Mouse (Mus musculus) neural tube, embryonic 12.5 days (tissue): Measurements from ENCODE around the gene Frmd4a. TPM values are rescaled to one million over a fixed set of nuclear protein-coding genes. Genes with fewer than 3 reads are reported as not detected.

Experiments used
- ATAC-seq: fragments of 200-750 bp; cut with Nextera tagmentation; 2 replicates; pipeline ENCODE4 v1.8.0; 2017; ENCODE audit warnings: low read depth, mild to moderate bottlenecking, moderate TSS enrichment, moderate library complexity; ENCODE audit not compliant: low FRiP score
- H3K27ac ChIP-seq: fragments of 300-500 bp; sonication (generic); 2 replicates; pipeline ENCODE4 v1.5.1; 2016
- H3K27me3 ChIP-seq: fragments of 300-500 bp; sonication (generic); replicated peaks from 2 replicates; pipeline ENCODE4 v1.6.1; 2016; ENCODE audit warnings: mild to moderate bottlenecking
- H3K36me3 ChIP-seq: fragments of 300-500 bp; sonication (generic); 2 replicates; pipeline ENCODE4 v1.6.1; 2016; ENCODE audit warnings: mild to moderate bottlenecking
- H3K4me1 ChIP-seq: fragments of 300-500 bp; sonication (generic); 2 replicates; pipeline ENCODE4 v1.6.1; 2016
- H3K4me2 ChIP-seq: fragments of 300-500 bp; sonication (generic); replicated peaks from 2 replicates; pipeline ENCODE4 v1.6.1; 2016; ENCODE audit warnings: mild to moderate bottlenecking
- H3K4me3 ChIP-seq: fragments of 300-500 bp; sonication (generic); 2 replicates; pipeline ENCODE4 v1.5.1; 2016
- H3K9ac ChIP-seq: fragments of 300-500 bp; sonication (generic); 2 replicates; pipeline ENCODE4 v1.6.1; 2016; ENCODE audit warnings: mild to moderate bottlenecking
- H3K9me3 ChIP-seq: fragments of 300-500 bp; sonication (generic); 2 replicates; pipeline ENCODE4 v1.6.1; 2016; ENCODE audit warnings: mild to moderate bottlenecking
- WGBS: fragments of 180-500 bp; shearing (Covaris S2); methylation state at CpG from one replicate; pipeline ENCODE4 v1.1.7; 2016; 5-methylcytosine and 5-hydroxymethylcytosine counted together
- polyA plus RNA-seq: library from polyadenylated mRNA; unstranded; fragments of >200 nt; fragmentation: Nextera tagmentation; extraction: Ambion mirVana; gene quantifications from 2 replicates; pipeline ENCODE4 v1.2.1, GENCODE M21; 2016

Gene Frmd4a
- polyA plus RNA-seq, 1 experiment from 2014 or later, result 56.7 TPM

GRCm38 (mm10) chr2:4184991-4185390 is 167.5 kb downstream of the Frmd4a start:
- no peak overlapping the region for H3K27ac ChIP-seq
- no peaks in the 10 kb centered on the region for H3K27me3 ChIP-seq
- no peaks in the 10 kb centered on the region for H3K36me3 ChIP-seq
- WGBS, result 84% methylated on average over 8 of the region's 8 CpGs
- H3K9ac ChIP-seq, result no peak overlapping the region
- no peaks in the 10 kb centered on the region for H3K4me1 ChIP-seq
- H3K9me3 ChIP-seq, result 0 out of 2 replicates have a peak, but pooled peaks cover 4% of the 10 kb centered on the region
- H3K4me3 ChIP-seq, result no peak overlapping the region
- H3K4me2 ChIP-seq, result no peak overlapping the region
- no peak for ATAC-seq

DNA sequence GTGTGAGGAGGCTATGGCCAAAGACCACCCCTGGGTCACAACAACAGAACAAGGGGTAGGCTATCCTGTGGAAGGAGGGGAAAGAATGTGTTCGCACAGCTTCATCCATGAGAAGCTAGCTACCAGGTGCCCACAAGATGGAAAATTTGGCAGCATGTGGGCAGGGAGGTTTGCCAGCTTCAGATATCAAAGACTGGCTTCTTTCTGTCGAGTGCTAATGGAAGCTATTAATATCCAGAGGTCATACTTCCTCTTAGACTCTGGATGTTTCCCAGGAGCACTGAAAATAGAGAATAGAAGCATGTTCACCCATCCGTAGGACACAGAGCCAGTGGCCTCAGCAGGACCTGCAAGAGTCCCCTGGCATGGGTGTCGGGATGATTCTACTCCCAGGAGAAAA is 170.0 kb downstream of the Frmd4a start:
- no peaks in the 10 kb centered on the region for H3K27me3 ChIP-seq
- no peak overlapping the region for H3K4me3 ChIP-seq
- WGBS, result 70% methylated on average over 4 of the region's 4 CpGs

DNA sequence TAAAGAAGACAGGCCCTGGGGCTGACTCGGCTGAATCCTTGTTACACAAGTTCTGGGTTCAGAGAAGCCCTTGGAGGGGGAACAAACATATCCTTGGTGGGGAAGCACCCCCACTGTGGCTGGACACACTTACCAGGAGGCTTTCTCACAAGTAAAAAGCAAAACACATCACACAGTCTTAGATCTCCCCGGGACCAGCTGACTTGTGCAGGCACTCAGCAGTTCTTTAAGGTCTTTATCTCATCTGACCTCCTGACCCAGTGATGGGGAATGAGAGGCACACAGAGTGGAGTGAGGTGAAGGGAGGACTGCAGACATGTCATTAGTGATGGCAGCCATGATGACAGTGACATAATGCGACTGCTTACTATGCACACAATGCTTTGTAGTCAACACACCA is 170.8 kb downstream of the Frmd4a start:
- H3K4me1 ChIP-seq, result peaks cover 10% of the 10 kb centered on the region; the same call in 1 of the 2 replicates
- H3K9me3 ChIP-seq, result 0 out of 2 replicates have a peak, but pooled peaks cover 4% of the 10 kb centered on the region
- H3K27ac ChIP-seq, result no peak overlapping the region
- no peak overlapping the region for H3K4me2 ChIP-seq
- H3K27me3 ChIP-seq, result no peaks in the 10 kb centered on the region
- no peak overlapping the region for H3K9ac ChIP-seq
- no peaks in the 10 kb centered on the region for H3K36me3 ChIP-seq
- no peak overlapping the region for H3K4me3 ChIP-seq
- WGBS, result 65% methylated on average over 3 of the region's 3 CpGs
- ATAC-seq, result no peak

More for the DNA sequence above, 170.0 kb downstream of the Frmd4a start:
- Histone ChIP-seq H3K9me3 (0 out of 2 replicates have a peak, but pooled peaks cover 4% of the 10 kb centered on the region), H3K36me3 (no peaks in the 10 kb centered on the region), H3K27ac (no peak overlapping the region), H3K9ac (no peak overlapping the region), H3K4me2 (no peak overlapping the region), H3K4me1 (peaks cover 10% of the 10 kb centered on the region; the same call in 1 of the 2 replicates)
- no peak for ATAC-seq

DNA sequence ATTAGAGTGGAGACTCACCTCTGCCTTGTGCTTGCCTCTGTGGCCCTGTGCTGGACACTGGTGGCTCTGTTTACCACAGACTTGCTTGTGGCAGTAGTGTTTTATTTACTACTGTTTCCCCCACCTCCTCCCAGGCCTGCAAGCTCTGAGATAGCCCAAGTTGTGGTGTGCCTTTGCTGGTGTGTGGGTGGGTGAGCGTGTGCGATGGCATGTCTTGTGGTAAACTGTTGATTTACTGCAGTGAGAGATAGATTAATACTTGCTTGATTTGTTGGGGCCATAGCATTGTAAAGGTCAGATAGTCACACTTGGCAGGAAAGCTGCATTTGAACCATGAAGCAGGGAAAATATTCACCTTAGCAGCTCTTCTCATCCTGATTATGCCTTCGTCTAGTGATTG is 172.8 kb downstream of the Frmd4a start:
- Histone ChIP-seq H3K9me3 (0 out of 2 replicates have a peak, but pooled peaks cover 4% of the 10 kb centered on the region), H3K36me3 (no peaks in the 10 kb centered on the region), H3K27ac (no peak overlapping the region), H3K4me1 (peaks cover 10% of the 10 kb centered on the region; the same call in 1 of the 2 replicates), H3K27me3 (no peaks in the 10 kb centered on the region), H3K4me3 (no peak overlapping the region), H3K9ac (no peak overlapping the region), H3K4me2 (no peak overlapping the region)
- 79% methylated on average over 3 of the region's 3 CpGs for WGBS
- no peak for ATAC-seq

DNA sequence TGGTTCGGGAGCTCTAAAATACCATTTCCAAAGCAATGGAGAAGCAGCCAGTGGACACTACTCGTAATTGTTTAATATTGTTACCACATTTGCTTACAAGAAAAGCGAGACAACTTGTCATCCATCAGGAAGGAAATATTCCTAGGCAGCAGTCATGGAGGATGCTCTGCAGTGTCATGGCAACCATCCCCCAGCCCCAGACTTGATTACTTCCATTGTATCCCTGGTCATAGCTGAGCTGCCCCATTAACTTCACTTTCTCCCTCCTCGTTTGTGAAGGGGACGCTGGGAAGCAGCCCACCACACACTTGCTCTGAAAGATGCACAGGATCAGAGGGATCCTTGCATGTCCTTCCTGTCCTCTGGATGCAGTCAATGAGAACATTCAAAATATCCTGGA is 173.5 kb downstream of the Frmd4a start:
- 0 out of 2 replicates have a peak, but pooled peaks cover 4% of the 10 kb centered on the region for H3K9me3 ChIP-seq
- H3K4me3 ChIP-seq, result no peak overlapping the region
- H3K4me2 ChIP-seq, result no peak overlapping the region
- ATAC-seq, result 0 out of 2 replicates have a peak, but pooled peaks have one; percentile 45
- H3K4me1 ChIP-seq, result peaks cover 10% of the 10 kb centered on the region; the same call in 1 of the 2 replicates
- no peaks in the 10 kb centered on the region for H3K36me3 ChIP-seq
- no peak overlapping the region for H3K27ac ChIP-seq
- H3K9ac ChIP-seq, result no peak overlapping the region
- WGBS, result 40% methylated on average over 5 of the region's 5 CpGs
- no peaks in the 10 kb centered on the region for H3K27me3 ChIP-seq

DNA sequence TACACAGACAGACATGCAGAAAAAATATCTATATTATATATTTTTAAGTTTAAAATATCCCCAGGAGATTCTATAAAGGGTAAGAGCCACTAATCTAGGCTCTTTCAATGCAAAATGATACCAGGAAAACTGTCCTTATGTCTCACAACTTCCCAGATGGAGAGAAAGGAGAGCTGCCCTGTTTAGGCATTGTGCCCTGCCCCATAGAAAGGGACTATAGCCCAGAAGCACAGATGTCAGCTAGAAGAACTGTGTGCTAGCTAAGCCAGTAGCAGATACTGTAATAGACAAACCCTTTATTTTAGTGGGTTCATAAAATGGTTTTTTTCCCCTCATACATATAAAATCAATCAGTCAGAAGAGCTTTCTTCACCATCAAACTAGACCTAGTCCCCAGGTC is 175.7 kb downstream of the Frmd4a start:
- H3K4me3 ChIP-seq, result no peak overlapping the region
- no peak overlapping the region for H3K9ac ChIP-seq
- H3K4me1 ChIP-seq, result peaks cover 10% of the 10 kb centered on the region; the same call in 1 of the 2 replicates
- H3K27me3 ChIP-seq, result no peaks in the 10 kb centered on the region
- H3K4me2 ChIP-seq, result no peak overlapping the region
- no peak overlapping the region for H3K27ac ChIP-seq
- no peaks in the 10 kb centered on the region for H3K9me3 ChIP-seq
- no peaks in the 10 kb centered on the region for H3K36me3 ChIP-seq
- ATAC-seq, result no peak

GRCm38 (mm10) chr2:4194324-4195014 is 177.0 kb downstream of the Frmd4a start:
- Histone ChIP-seq H3K4me3 (no peak overlapping the region), H3K27me3 (no peaks in the 10 kb centered on the region), H3K4me1 (peaks cover 10% of the 10 kb centered on the region; the same call in 1 of the 2 replicates), H3K9me3 (no peaks in the 10 kb centered on the region), H3K36me3 (no peaks in the 10 kb centered on the region), H3K9ac (no peak overlapping the region), H3K4me2 (no peak overlapping the region), H3K27ac (no peak overlapping the region)
- peak; percentile 56; the same call in 1 of the 2 replicates for ATAC-seq
- WGBS, result 55% methylated on average over 9 of the region's 9 CpGs

- no peaks in the 10 kb centered on the region for H3K27me3 ChIP-seq
- no peaks in the 10 kb centered on the region for H3K36me3 ChIP-seq
- WGBS, result 79% methylated on average over 4 of the region's 4 CpGs
- no peaks in the 10 kb centered on the region for H3K9me3 ChIP-seq
- peaks cover 3% of the 10 kb centered on the region; the same call in 1 of the 2 replicates for H3K4me1 ChIP-seq
- H3K4me2 ChIP-seq, result no peak overlapping the region
- no peak for ATAC-seq
- H3K27ac ChIP-seq, result no peak overlapping the region
- no peak overlapping the region for H3K9ac ChIP-seq
- no peak overlapping the region for H3K4me3 ChIP-seq
Observed at GRCm38 (mm10) chr2:4196041-4196440, 178.5 kb downstream of the Frmd4a start.

- Histone ChIP-seq H3K4me3 (no peak overlapping the region), H3K27me3 (no peaks in the 10 kb centered on the region), H3K4me1 (peaks cover 5% of the 10 kb centered on the region; the same call in 1 of the 2 replicates), H3K9me3 (no peaks in the 10 kb centered on the region), H3K4me2 (no peak overlapping the region), H3K9ac (no peak overlapping the region), H3K36me3 (no peaks in the 10 kb centered on the region), H3K27ac (no peak overlapping the region)
- WGBS, result 54% methylated on average over 7 of the region's 7 CpGs
- no peak for ATAC-seq
Observed at GRCm38 (mm10) chr2:4209234-4209633, 191.7 kb downstream of the Frmd4a start.

GRCm38 (mm10) chr2:4222497-4222828 is 204.9 kb downstream of the Frmd4a start:
- peak; percentile 30; the same call in 1 of the 2 replicates for ATAC-seq
- peaks cover 13% of the 10 kb centered on the region for H3K4me1 ChIP-seq
- no peak overlapping the region for H3K27ac ChIP-seq
- no peak overlapping the region for H3K4me2 ChIP-seq
- H3K9ac ChIP-seq, result no peak overlapping the region
- no peak overlapping the region for H3K4me3 ChIP-seq
- H3K27me3 ChIP-seq, result no peaks in the 10 kb centered on the region
- H3K9me3 ChIP-seq, result peaks cover 6% of the 10 kb centered on the region; the same call in 1 of the 2 replicates
- H3K36me3 ChIP-seq, result no peaks in the 10 kb centered on the region
- 0% methylated on average over 1 of the region's 1 CpGs for WGBS

DNA sequence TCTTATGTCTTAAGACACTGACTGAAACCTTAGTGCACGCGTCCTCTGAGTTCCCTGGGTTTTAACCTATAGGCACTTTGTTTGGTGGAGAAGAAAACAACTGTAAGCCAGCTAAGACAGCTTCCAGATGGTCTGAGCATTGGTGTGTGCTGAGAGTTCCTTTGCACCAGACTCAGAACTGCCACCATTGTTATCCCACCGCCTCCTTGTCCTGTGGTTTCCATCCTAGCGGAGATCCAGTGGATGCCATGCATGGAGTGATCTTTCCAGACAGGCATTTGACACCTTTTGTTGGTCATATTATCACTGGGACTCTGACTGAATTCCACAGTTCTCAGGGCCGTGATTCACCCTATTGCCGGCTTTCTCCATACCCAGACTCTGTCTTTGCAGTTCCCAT is 205.8 kb downstream of the Frmd4a start:
- peaks cover 21% of the 10 kb centered on the region for H3K4me1 ChIP-seq
- no peak for ATAC-seq
- H3K9ac ChIP-seq, result no peak overlapping the region
- H3K9me3 ChIP-seq, result peaks cover 6% of the 10 kb centered on the region; the same call in 1 of the 2 replicates
- H3K4me3 ChIP-seq, result no peak overlapping the region
- no peaks in the 10 kb centered on the region for H3K36me3 ChIP-seq
- H3K4me2 ChIP-seq, result no peak overlapping the region
- no peak overlapping the region for H3K27ac ChIP-seq
- no peaks in the 10 kb centered on the region for H3K27me3 ChIP-seq
- WGBS, result 92% methylated on average over 6 of the region's 6 CpGs

- Histone ChIP-seq H3K9me3 (peaks cover 6% of the 10 kb centered on the region; the same call in 1 of the 2 replicates), H3K27me3 (no peaks in the 10 kb centered on the region), H3K9ac (no peak overlapping the region), H3K36me3 (no peaks in the 10 kb centered on the region), H3K4me3 (no peak overlapping the region), H3K4me2 (no peak overlapping the region), H3K4me1 (peaks cover 35% of the 10 kb centered on the region), H3K27ac (no peak overlapping the region)
- WGBS, result 77% methylated on average over 7 of the region's 7 CpGs
- no peak for ATAC-seq
Observed at GRCm38 (mm10) chr2:4226941-4227558, 209.5 kb downstream of the Frmd4a start.
